Mouse (Mus musculus) midbrain, embryonic 11.5 days (tissue): Measurements from ENCODE around the gene Tmbim4. TPM values are rescaled to one million over a fixed set of nuclear protein-coding genes. Genes with fewer than 3 reads are reported as not detected.
A peak's percentile ranks its signal among the peaks of the same experiment; 100 is the strongest.

Experiments used
- ATAC-seq: fragments of 200-750 bp; cut with Nextera tagmentation; 2 replicates; pipeline ENCODE4 v1.8.0; 2017; ENCODE audit warnings: moderate TSS enrichment, moderate library complexity; ENCODE audit not compliant: low FRiP score
- DNase-seq: peaks from one replicate; pipeline ENCODE4 v3.0.0; 2015; ENCODE audit warnings: low spot score; ENCODE audit errors: missing footprints
- H3K27ac ChIP-seq: fragments of 300-500 bp; sonication (generic); 2 replicates; pipeline ENCODE4 v1.5.1; 2014; ENCODE audit warnings: low read depth, low read length
- H3K27me3 ChIP-seq: fragments of 300-500 bp; sonication (generic); 2 replicates; pipeline ENCODE4 v1.6.1; 2014; ENCODE audit warnings: mild to moderate bottlenecking, low read length, moderate library complexity, mixed read lengths; ENCODE audit not compliant: control insufficient read depth, insufficient read depth
- H3K36me3 ChIP-seq: fragments of 300-500 bp; sonication (generic); 2 replicates; pipeline ENCODE4 v1.6.1; 2014; ENCODE audit warnings: mild to moderate bottlenecking, low read length, moderate library complexity, mixed read lengths; ENCODE audit not compliant: control insufficient read depth, insufficient read depth
- H3K4me1 ChIP-seq: fragments of 300-500 bp; sonication (generic); 2 replicates; pipeline ENCODE4 v1.6.1; 2014; ENCODE audit warnings: low read length; ENCODE audit not compliant: control insufficient read depth, insufficient read depth
- H3K4me2 ChIP-seq: fragments of 300-500 bp; sonication (generic); 2 replicates; pipeline ENCODE4 v1.6.1; 2014; ENCODE audit warnings: mild to moderate bottlenecking, moderate library complexity
- H3K4me3 ChIP-seq: fragments of 300-500 bp; sonication (generic); 2 replicates; pipeline ENCODE4 v1.5.1; 2014; ENCODE audit warnings: low read depth, low read length
- H3K9ac ChIP-seq: fragments of 300-500 bp; sonication (generic); 2 replicates; pipeline ENCODE4 v1.6.1; 2014; ENCODE audit warnings: low read length
- H3K9me3 ChIP-seq: fragments of 300-500 bp; sonication (generic); 2 replicates; pipeline ENCODE4 v1.6.1; 2016; ENCODE audit warnings: low read length; ENCODE audit not compliant: control insufficient read depth
- WGBS: fragments of 180-500 bp; shearing (Covaris S2); extraction: QIAGEN DNeasy Blood & Tissue Kit; methylation state at CpG from one replicate; pipeline ENCODE4 v1.1.7; 2014; 5-methylcytosine and 5-hydroxymethylcytosine counted together
- polyA plus RNA-seq: library from polyadenylated mRNA; unstranded; fragments of >200 nt; fragmentation: Nextera tagmentation; extraction: Ambion mirVana; gene quantifications from 2 replicates; pipeline ENCODE4 v1.2.1, GENCODE M21; 2014

Gene Tmbim4
- polyA plus RNA-seq, 1 experiment from 2014 or later: 88.4 TPM

GRCm38 (mm10) chr10:120189276-120189675, 12.1 kb upstream of the Tmbim4 start:
- no peaks in the 10 kb centered on the region for H3K9me3 ChIP-seq
- H3K4me2 ChIP-seq: no peak overlapping the region
- no peaks in the 10 kb centered on the region for H3K4me1 ChIP-seq
- H3K4me3 ChIP-seq: no peak overlapping the region
- ATAC-seq: no peak
- no peak for DNase-seq
- no peak overlapping the region for H3K27ac ChIP-seq
- H3K27me3 ChIP-seq: no peaks in the 10 kb centered on the region
- 72% methylated on average over 11 of the region's 11 CpGs for WGBS
- H3K9ac ChIP-seq: no peak overlapping the region
- no peaks in the 10 kb centered on the region for H3K36me3 ChIP-seq

GRCm38 (mm10) chr10:120189782-120190181, 11.6 kb upstream of the Tmbim4 start:
- Histone ChIP-seq H3K27me3 (no peaks in the 10 kb centered on the region), H3K4me2 (no peak overlapping the region), H3K4me3 (no peak overlapping the region), H3K4me1 (no peaks in the 10 kb centered on the region), H3K9me3 (no peaks in the 10 kb centered on the region), H3K27ac (no peak overlapping the region), H3K9ac (no peak overlapping the region), H3K36me3 (no peaks in the 10 kb centered on the region)
- DNase-seq (no peak), ATAC-seq (no peak)
- WGBS: 32% methylated on average over 6 of the region's 6 CpGs

GRCm38 (mm10) chr10:120191165-120191564, 10.2 kb upstream of the Tmbim4 start:
- DNase-seq (no peak), ATAC-seq (no peak)
- no peaks in the 10 kb centered on the region for H3K27me3 ChIP-seq
- no peaks in the 10 kb centered on the region for H3K4me1 ChIP-seq
- H3K27ac ChIP-seq: no peak overlapping the region
- no peak overlapping the region for H3K4me2 ChIP-seq
- WGBS: 89% methylated on average over 6 of the region's 6 CpGs
- no peak overlapping the region for H3K9ac ChIP-seq
- H3K4me3 ChIP-seq: no peak overlapping the region
- no peaks in the 10 kb centered on the region for H3K36me3 ChIP-seq
- no peaks in the 10 kb centered on the region for H3K9me3 ChIP-seq

GRCm38 (mm10) chr10:120192278-120192677, 9.1 kb upstream of the Tmbim4 start:
- DNase-seq (no peak), ATAC-seq (no peak)
- H3K9me3 ChIP-seq: no peaks in the 10 kb centered on the region
- no peak overlapping the region for H3K9ac ChIP-seq
- H3K36me3 ChIP-seq: no peaks in the 10 kb centered on the region
- no peak overlapping the region for H3K4me2 ChIP-seq
- H3K27ac ChIP-seq: no peak overlapping the region
- no peak overlapping the region for H3K4me3 ChIP-seq
- 87% methylated on average over 4 of the region's 4 CpGs for WGBS
- H3K27me3 ChIP-seq: no peaks in the 10 kb centered on the region
- H3K4me1 ChIP-seq: no peaks in the 10 kb centered on the region

- Histone ChIP-seq H3K9me3 (no peaks in the 10 kb centered on the region), H3K27ac (no peak overlapping the region), H3K36me3 (no peaks in the 10 kb centered on the region), H3K4me1 (no peaks in the 10 kb centered on the region), H3K9ac (no peak overlapping the region), H3K4me2 (no peak overlapping the region), H3K4me3 (no peak overlapping the region), H3K27me3 (no peaks in the 10 kb centered on the region)
- DNase-seq (no peak), ATAC-seq (no peak)
- WGBS: 92% methylated on average over 8 of the region's 8 CpGs
These were observed 8.1 kb upstream of the Tmbim4 start for GRCm38 (mm10) chr10:120193255-120193654.

GRCm38 (mm10) chr10:120197061-120197835, 4.1 kb upstream of the Tmbim4 start:
- Histone ChIP-seq H3K4me2 (no peak overlapping the region), H3K27ac (no peak overlapping the region), H3K4me1 (0 out of 2 replicates have a peak, but pooled peaks cover 5% of the 10 kb centered on the region), H3K9me3 (no peaks in the 10 kb centered on the region), H3K4me3 (no peak overlapping the region), H3K27me3 (peaks cover 12% of the 10 kb centered on the region), H3K9ac (no peak overlapping the region), H3K36me3 (no peaks in the 10 kb centered on the region)
- no peak for ATAC-seq
- 81% methylated on average over 14 of the region's 14 CpGs for WGBS
- no peak for DNase-seq

- H3K4me2 ChIP-seq: peak within 1 kb of the TSS; percentile 79
- H3K4me3 ChIP-seq: peak within 1 kb of the TSS; percentile 51
- no peaks in the 10 kb centered on the region for H3K9me3 ChIP-seq
- 0 out of 2 replicates have a peak, but pooled peaks cover 5% of the 10 kb centered on the region for H3K4me1 ChIP-seq
- ATAC-seq: peak; percentile 49
- peak; percentile 97 for DNase-seq
- peaks cover 12% of the 10 kb centered on the region for H3K27me3 ChIP-seq
- WGBS: 1% methylated on average over 13 of the region's 13 CpGs
- no peaks in the 10 kb centered on the region for H3K36me3 ChIP-seq
- H3K9ac ChIP-seq: peak within 1 kb of the TSS; percentile 54
- no peak within 1 kb of the TSS for H3K27ac ChIP-seq
These were observed 592 bp downstream of the Tmbim4 start, which contains the start of gene Irak3 for GRCm38 (mm10) chr10:120201961-120202402. Gene Irak3, minus strand, starts transcription at chr10:120202130.

GRCm38 (mm10) chr10:120202467-120203250, 1.3 kb downstream of the Tmbim4 start:
- no peak for DNase-seq
- H3K9me3 ChIP-seq: no peaks in the 10 kb centered on the region
- H3K4me2 ChIP-seq: no peak overlapping the region
- H3K4me1 ChIP-seq: 0 out of 2 replicates have a peak, but pooled peaks cover 5% of the 10 kb centered on the region
- no peak overlapping the region for H3K9ac ChIP-seq
- peaks cover 12% of the 10 kb centered on the region for H3K27me3 ChIP-seq
- no peak overlapping the region for H3K27ac ChIP-seq
- no peaks in the 10 kb centered on the region for H3K36me3 ChIP-seq
- ATAC-seq: peak; percentile 25
- whole genome bisulfite sequencing: 74% methylated on average over 16 of the region's 16 CpGs
- no peak overlapping the region for H3K4me3 ChIP-seq
